Mouse (Mus musculus): ENCODE data around the gene Ramp3. TPM values are rescaled to one million over a fixed set of nuclear protein-coding genes. Genes with fewer than 3 reads are reported as not detected.

Gene Ramp3
- total RNA-seq, 1 experiment from 2014 or later, result 13.4 TPM

Other genes starting within 250 kb of the Ramp3 start
- 1,910 and 1,993 TPM in 2 replicates for gene Ppia, start 243.1 kb upstream of the Ramp3 start, total RNA-seq (2021)
- gene H2afv, start 214.1 kb upstream of the Ramp3 start, total RNA-seq (2021), result 75.0 and 84.5 TPM in 2 replicates
- gene Purb, start 182.6 kb upstream of the Ramp3 start, total RNA-seq (2021), result 72.5 and 73.5 TPM in 2 replicates
- 0.48 and 1.3 TPM in 2 replicates for gene Myo1g, start 137.6 kb upstream of the Ramp3 start, total RNA-seq (2021)
- gene Ccm2, start 111.6 kb upstream of the Ramp3 start, total RNA-seq (2021), result 31.5 and 38.4 TPM in 2 replicates
- 2.2 and 2.5 TPM in 2 replicates for gene Nacad, start 52.5 kb upstream of the Ramp3 start, total RNA-seq (2021)
- 54.1 and 60.7 TPM in 2 replicates for gene Tbrg4, start 32.5 kb upstream of the Ramp3 start, total RNA-seq (2021)
- gene Wap, start 19.9 kb upstream of the Ramp3 start, total RNA-seq (2021), result not detected in 2 replicates
- not detected in 2 replicates for gene Gm11983, start 179.1 kb downstream of the Ramp3 start, total RNA-seq (2021)

Data from adrenal gland, postnatal 25 days (tissue).